Mouse (Mus musculus) CH12.LX (cell line): Measurements from ENCODE around the gene Ttc7b. TPM values are rescaled to one million over a fixed set of nuclear protein-coding genes. Genes with fewer than 3 reads are reported as not detected.

Source experiments
- DNase-seq: peaks from one replicate; pipeline ENCODE4 v3.0.0-alpha.2; 2013; ENCODE audit errors: extremely low read depth
- H3K27ac ChIP-seq: 2 replicates; pipeline ENCODE4 v1.5.1; 2012; ENCODE audit warnings: low read depth, mild to moderate bottlenecking, control low read depth, moderate library complexity; ENCODE audit not compliant: insufficient read depth
- H3K27me3 ChIP-seq: replicated peaks from 2 replicates; pipeline ENCODE3; 2012; ENCODE audit warnings: inconsistent platforms
- H3K36me3 ChIP-seq, 2 experiments: replicated peaks in 1 of 2; 2 replicates each; pipeline versions ENCODE3 to v1.6.1; 2012; ENCODE audit warnings: inconsistent platforms in 1 of 2, low read length in 1 of 2, mild to moderate bottlenecking in 1 of 2, mixed read lengths in 1 of 2, moderate library complexity in 1 of 2; ENCODE audit not compliant: control insufficient read depth in 1 of 2, insufficient read depth in 1 of 2
- H3K4me1 ChIP-seq, 2 experiments: 2 replicates each; pipeline ENCODE4 v1.6.1; 2012; ENCODE audit warnings: inconsistent platforms in 1 of 2, moderate library complexity in 1 of 2; ENCODE audit not compliant: insufficient read depth in 2 of 2, control insufficient read depth in 1 of 2
- H3K4me2 ChIP-seq: 2 replicates; pipeline ENCODE4 v1.6.1; 2012; ENCODE audit warnings: low read depth, mild to moderate bottlenecking, control low read depth; ENCODE audit not compliant: poor library complexity, insufficient read depth, severe bottlenecking
- H3K4me3 ChIP-seq, 3 experiments: fragments of 150-350 bp in 1 of 3; sonication (generic) in 1 of 3; replicated peaks in 1 of 3; 2 replicates each; pipeline versions ENCODE3 to v1.5.1; 2011 to 2012; ENCODE audit warnings: low read depth in 2 of 3, low read length in 2 of 3, mild to moderate bottlenecking in 2 of 3, moderate library complexity in 2 of 3, control low read depth in 1 of 3, improper control_type of control experiment in 1 of 3, inconsistent platforms in 1 of 3, mixed read lengths in 1 of 3; ENCODE audit not compliant: poor library complexity in 1 of 3
- H3K79me2 ChIP-seq: replicated peaks from 2 replicates; pipeline ENCODE4 v1.6.1; 2012; ENCODE audit warnings: mild to moderate bottlenecking, moderate library complexity; ENCODE audit not compliant: control insufficient read depth, poor library complexity, insufficient read depth, severe bottlenecking; ENCODE audit errors: extremely low read depth
- H3K9ac ChIP-seq: 2 replicates; pipeline ENCODE4 v1.6.1; 2012; ENCODE audit warnings: low read depth, mild to moderate bottlenecking, control low read depth, moderate library complexity; ENCODE audit not compliant: insufficient read depth
- H3K9me3 ChIP-seq: replicated peaks from 2 replicates; pipeline ENCODE3; 2012; ENCODE audit warnings: low read length, inconsistent platforms, mixed read lengths
- BHLHE40 ChIP-seq: IDR thresholded peaks from 2 replicates; pipeline ENCODE4 v1.6.1; 2011; ENCODE audit warnings: mild to moderate bottlenecking, low read depth, low read length, improper control_type of control experiment
- CHD1 ChIP-seq: IDR thresholded peaks from 2 replicates; pipeline ENCODE4 v1.6.1; 2012; ENCODE audit warnings: low read depth, low read length, improper control_type of control experiment, inconsistent platforms
- ETS1 ChIP-seq: conservative IDR thresholded peaks from 2 replicates; pipeline ENCODE4 v1.6.1; 2012; ENCODE audit warnings: low read depth, mild to moderate bottlenecking, inconsistent platforms, low read length, improper control_type of control experiment, moderate library complexity
- GABPA ChIP-seq: IDR thresholded peaks from 2 replicates; pipeline ENCODE4 v1.6.1; 2012; ENCODE audit warnings: low read depth, low read length, improper control_type of control experiment, inconsistent platforms; ENCODE audit not compliant: insufficient replicate concordance
- KAT2A ChIP-seq: IDR thresholded peaks from 2 replicates; pipeline ENCODE4 v1.6.1; 2012; ENCODE audit warnings: low read length, improper control_type of control experiment, inconsistent platforms; ENCODE audit not compliant: insufficient replicate concordance
- MAZ ChIP-seq: IDR thresholded peaks from 2 replicates; pipeline ENCODE4 v1.6.1; 2012; ENCODE audit warnings: low read depth, mild to moderate bottlenecking, inconsistent platforms, low read length, improper control_type of control experiment, moderate library complexity
- MYC ChIP-seq: IDR thresholded peaks from 2 replicates; pipeline ENCODE4 v1.6.1; 2011; ENCODE audit warnings: low read depth, mild to moderate bottlenecking, improper control_type of control experiment, low read length
- NRF1 ChIP-seq: IDR thresholded peaks from 2 replicates; pipeline ENCODE4 v1.6.1; 2014; ENCODE audit warnings: low read depth, mild to moderate bottlenecking, inconsistent platforms, low read length, improper control_type of control experiment, moderate library complexity
- PAX5 ChIP-seq: IDR thresholded peaks from 2 replicates; pipeline ENCODE4 v1.6.1; 2012; ENCODE audit warnings: low read length, inconsistent platforms, mixed read lengths
- SMC3 ChIP-seq: IDR thresholded peaks from 2 replicates; pipeline ENCODE4 v1.6.1; 2011; ENCODE audit warnings: low read depth, low read length, improper control_type of control experiment
- UBTF ChIP-seq: IDR thresholded peaks from 2 replicates; pipeline ENCODE4 v1.6.1; 2012; ENCODE audit warnings: low read depth, mild to moderate bottlenecking, inconsistent platforms, low read length, improper control_type of control experiment, moderate library complexity
- USF1 ChIP-seq: IDR thresholded peaks from 2 replicates; pipeline ENCODE4 v1.6.1; 2014; ENCODE audit warnings: low read depth, mild to moderate bottlenecking, inconsistent platforms, low read length, improper control_type of control experiment
- ZMIZ1 ChIP-seq: IDR thresholded peaks from 2 replicates; pipeline ENCODE4 v1.6.1; 2012; ENCODE audit warnings: low read depth, mild to moderate bottlenecking, inconsistent platforms, low read length, improper control_type of control experiment
- dilution Hi-C: fragments of 300-500 bp; cut with MboI; formaldehyde crosslinking; loops from 2 replicates; pipeline ENCODE4 v1.14.3; 2020; ENCODE audit warnings: low sequenced_read_pairs; ENCODE audit not compliant: extremely low pct_unique_long_range_greater_than_20kb, extremely low pct_ligation_motif_present
- in situ Hi-C: fragments of 300-500 bp; cut with MboI; formaldehyde crosslinking; loops from 3 replicates; pipeline ENCODE4 v1.14.3; 2019; ENCODE audit warnings: low sequenced_read_pairs, low pct_ligation_motif_present, low pct_unique_long_range_greater_than_20kb, mixed read lengths
- polyA plus RNA-seq: library from polyadenylated mRNA; unstranded; fragments of >175 nt; gene quantifications from 2 replicates; pipeline ENCODE4 v1.2.1, GENCODE M21; 2012; ENCODE audit warnings: low read depth; ENCODE audit not compliant: insufficient read length
- total RNA-seq, 2 experiments: library from RNA; depleted of rRNA; stranded (reverse); fragments of 300-350 nt in 1 of 2; fragments of >200 nt in 1 of 2; gene quantifications; 2 replicates each; pipeline ENCODE4 v1.2.3; 2012 to 2014

Gene Ttc7b
- total and polyA plus RNA-seq, 3 experiments: 7.8 to 18.3 (median 12.7) TPM

DNA sequence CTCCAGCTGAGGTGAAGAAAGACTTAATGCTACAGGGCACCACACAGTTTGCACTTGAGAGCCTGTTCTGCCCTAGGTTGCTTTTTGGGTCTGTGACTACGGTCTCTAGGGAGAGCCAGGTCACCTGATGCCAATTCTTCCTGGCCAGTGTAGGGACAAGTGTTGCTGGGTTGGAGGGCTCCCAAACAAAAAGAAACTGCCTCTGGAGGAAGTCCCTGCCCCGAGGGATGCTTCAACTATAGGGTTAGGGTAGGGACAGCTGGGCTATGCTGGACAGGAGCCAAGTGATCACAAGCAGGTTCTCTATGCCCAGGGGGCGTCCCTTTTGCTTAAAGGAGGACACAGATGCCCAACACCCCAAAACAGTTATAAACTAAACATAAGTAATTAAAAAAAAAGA, 202.7 kb downstream of the Ttc7b start:
- H3K4me1 ChIP-seq: peaks cover 38 to 69% of the 10 kb centered on the region in 2 experiments
- in situ Hi-C loops: no loop called here
- H3K27me3 ChIP-seq: no peaks in the 10 kb centered on the region
- no peak overlapping the region for H3K9ac ChIP-seq
- H3K4me3 ChIP-seq: no peak overlapping the region
- H3K4me2 ChIP-seq: no peak overlapping the region
- H3K36me3 ChIP-seq: peaks cover 0 to 28% of the 10 kb centered on the region in 2 experiments
- H3K27ac ChIP-seq: no peak overlapping the region
- H3K9me3 ChIP-seq: no peaks in the 10 kb centered on the region
- no peaks in the 10 kb centered on the region for H3K79me2 ChIP-seq
- DNase-seq: no peak
- TF ChIP-seq NRF1 (no peak), ZMIZ1 (no peak), CHD1 (no peak), SMC3 (no peak), USF1 (0 out of 2 replicates have a peak, but pooled peaks have one; percentile 6), UBTF (no peak), KAT2A (no peak), BHLHE40 (peak; percentile 34; the same call in 1 of the 2 replicates), GABPA (no peak), ETS1 (0 out of 2 replicates have a peak, but pooled peaks have one; percentile 6), MYC (no peak)
- dilution Hi-C loops: no loop called here

DNA sequence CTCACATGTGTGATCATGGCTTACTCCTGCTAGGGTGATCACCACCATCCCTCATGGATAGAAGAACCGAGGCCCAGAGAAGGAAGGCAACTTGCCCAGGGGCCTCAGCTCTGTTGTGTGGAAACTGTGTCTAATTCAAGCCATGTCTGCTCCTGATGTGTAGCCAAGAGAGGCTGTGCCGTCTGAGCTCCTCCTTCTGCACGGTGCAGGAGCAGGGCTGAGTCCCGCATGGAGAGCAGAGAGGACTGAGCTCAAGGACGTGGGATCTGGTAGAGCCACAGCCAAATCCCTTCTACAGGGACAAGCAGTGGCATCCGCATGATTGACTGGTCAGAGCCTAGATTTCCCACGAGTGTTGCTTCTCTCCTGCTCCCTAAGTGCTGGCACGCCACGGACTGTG, 204.5 kb downstream of the Ttc7b start:
- TF ChIP-seq USF1 (no peak), MAZ (no peak), ETS1 (no peak), PAX5 (no peak)
- TF ChIP-seq, all 38 proteins: peak for 0
- no peak overlapping the region for H3K4me2 ChIP-seq
- H3K4me3 ChIP-seq: no peak overlapping the region
- H3K79me2 ChIP-seq: no peaks in the 10 kb centered on the region
- H3K9me3 ChIP-seq: no peaks in the 10 kb centered on the region
- no peaks in the 10 kb centered on the region for H3K27me3 ChIP-seq
- dilution Hi-C loops (no loop called here), in situ Hi-C loops (no loop called here)
- peaks cover 26 to 64% of the 10 kb centered on the region in 2 experiments for H3K4me1 ChIP-seq
- DNase-seq: no peak
- H3K36me3 ChIP-seq: peaks cover 0 to 34% of the 10 kb centered on the region in 2 experiments
- no peak overlapping the region for H3K9ac ChIP-seq
- no peak overlapping the region for H3K27ac ChIP-seq
